Mouse (Mus musculus): ENCODE data around the gene Olfr1153.

Gene Olfr1153

GRCm38 (mm10) chr2:87894662-87895061, at the start of gene Olfr1153:
TSS of gene Olfr1153 (plus strand) at chr2:87894962.
- DNase-seq, result no peak

GRCm38 (mm10) chr2:87855562-87855961, 39.2 kb upstream of the Olfr1153 start, which contains the start of gene Olfr1151:
TSS of gene Olfr1151 (plus strand) at chr2:87855862.
- DNase-seq, result no peak

GRCm38 (mm10) chr2:87866192-87866591, 28.6 kb upstream of the Olfr1153 start, which contains the start of gene Olfr1152:
TSS of gene Olfr1152 (plus strand) at chr2:87866492.
- DNase-seq, result no peak

GRCm38 (mm10) chr2:87905066-87905465, 10.3 kb downstream of the Olfr1153 start, which contains the start of gene Olfr1154:
TSS of gene Olfr1154 (minus strand) at chr2:87905166.
- DNase-seq, result no peak

GRCm38 (mm10) chr2:87945037-87945436, 50.3 kb downstream of the Olfr1153 start, which contains the start of gene Olfr1155:
TSS of gene Olfr1155 (minus strand) at chr2:87945137.
- no peak for DNase-seq

Measured in thymus, postnatal 14 days (tissue).